1 mouse cellular context compared by ENCODE assay signal in the genomic region with DNA sequence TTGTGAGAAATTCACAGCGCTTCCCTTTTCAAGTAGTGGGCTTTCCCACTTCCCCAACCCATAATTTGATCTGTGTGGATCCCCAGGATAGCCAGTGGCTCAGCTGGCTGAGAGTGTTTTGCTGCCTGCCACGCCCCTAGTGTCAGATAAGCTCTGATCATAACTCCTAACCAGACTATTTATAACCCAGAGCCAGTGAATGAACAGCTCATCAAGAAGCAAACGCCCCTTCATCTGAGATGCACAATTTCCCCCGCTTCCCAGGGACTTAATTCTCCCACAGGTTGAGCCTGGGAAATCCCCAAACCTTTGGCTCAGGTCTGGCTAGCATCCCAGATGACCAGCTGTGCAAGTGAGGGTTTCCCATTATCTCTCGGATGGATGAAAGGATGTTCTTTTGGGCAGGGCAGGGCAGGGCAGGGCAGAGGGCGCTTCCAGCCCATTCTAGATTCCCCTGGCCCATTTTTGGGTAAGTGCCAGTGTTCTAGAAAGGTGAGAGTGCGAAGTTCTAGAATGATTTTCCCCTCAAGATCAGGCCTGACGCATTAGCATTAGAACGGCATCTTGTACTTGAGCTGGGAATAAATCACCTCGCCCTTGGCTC.
TF ChIP-seq lines count a peak whose summit lies in the region.

A gene (plus strand): TSS at position 554 of the 604 bp plus-strand sequence.

TF ChIP-seq in MEL, 35 proteins besides CTCF, POLR2A, EP300 and RAD21 (continued from another document):
- peak; percentile 38; the same call in 1 of the 2 replicates for TF ChIP-seq MXI1 (IDR thresholded peaks at IDR 0.05; ENCODE audit: low read depth, low read length)
- TF ChIP-seq ZC3H11A (IDR thresholded peaks at IDR 0.05; ENCODE audit: low read depth, low read length), result no peak
- no peak for TF ChIP-seq MAFK (IDR thresholded peaks at IDR 0.05; ENCODE audit: borderline replicate concordance, low read depth, low read length)
- peak; percentile 75 for TF ChIP-seq ETS1 (IDR thresholded peaks at IDR 0.05; ENCODE audit: low read depth, low read length)
- TF ChIP-seq RCOR1 (IDR thresholded peaks at IDR 0.05; ENCODE audit: low read depth, low read length), result no peak; the same call in 1 of the 2 replicates
- TF ChIP-seq MYB (IDR thresholded peaks at IDR 0.05; ENCODE audit: low read depth, low read length), result no peak
- no peak for TF ChIP-seq NRF1 (IDR thresholded peaks at IDR 0.05; ENCODE audit: insufficient read depth, low read depth, low read length, poor library complexity, severe bottlenecking)
- no peak for TF ChIP-seq GABPA (IDR thresholded peaks at IDR 0.05; ENCODE audit: low read depth, low read length)
- peak; percentile 76 for TF ChIP-seq MEF2A (IDR thresholded peaks at IDR 0.05; ENCODE audit: extremely low read depth, insufficient replicate concordance, low read depth, low read length, poor library complexity, severe bottlenecking)
- TF ChIP-seq MYC (IDR thresholded peaks at IDR 0.05; ENCODE audit: low read depth, low read length), result no peak
- no peak for TF ChIP-seq E2F4 (IDR thresholded peaks at IDR 0.05; ENCODE audit: borderline replicate concordance, low read depth, low read length)
- TF ChIP-seq HCFC1 (IDR thresholded peaks at IDR 0.05; ENCODE audit: low read depth, low read length), result no peak
- no peak for TF ChIP-seq USF1 (IDR thresholded peaks at IDR 0.05; ENCODE audit: low read depth, low read length)
- no peak for TF ChIP-seq CHD1 (IDR thresholded peaks at IDR 0.05; ENCODE audit: low read depth, low read length)
- TF ChIP-seq TBP (IDR thresholded peaks at IDR 0.05; ENCODE audit: low read depth, low read length), result no peak
- no peak for TF ChIP-seq ZNF384 (IDR thresholded peaks at IDR 0.05; ENCODE audit: low read depth, low read length)
- TF ChIP-seq SMC3 (IDR thresholded peaks at IDR 0.05; ENCODE audit: low read depth, low read length), result no peak; the same call in 1 of the 2 replicates
- TF ChIP-seq ZKSCAN1 (IDR thresholded peaks at IDR 0.05; ENCODE audit: low read depth, low read length), result no peak
- TF ChIP-seq ZMIZ1 (IDR thresholded peaks at IDR 0.05; ENCODE audit: low read depth, low read length), result no peak
- 0 out of 2 replicates have a peak, but pooled peaks have one; percentile 13 for TF ChIP-seq TCF12 (IDR thresholded peaks at IDR 0.05; ENCODE audit: low read depth, low read length)
- no peak for TF ChIP-seq TAL1 (IDR thresholded peaks at IDR 0.05; ENCODE audit: low read length)
- TF ChIP-seq GATA1 (IDR thresholded peaks at IDR 0.05; ENCODE audit: low read depth, low read length), result peak; percentile 39
- no peak for TF ChIP-seq JUND (IDR thresholded peaks at IDR 0.05; ENCODE audit: low read depth, low read length)
